Mouse (Mus musculus) cerebellum, adult 2 months (tissue): Measurements from ENCODE around the gene Pkhd1.

Experiments used
- CTCF ChIP-seq: fragments of 200-500 bp; IDR thresholded peaks from 2 replicates; pipeline ENCODE4 v1.5.1; 2011; ENCODE audit warnings: low read depth, mild to moderate bottlenecking, control low read depth, low read length, moderate library complexity, borderline replicate concordance; ENCODE audit not compliant: insufficient read depth
- POLR2A ChIP-seq: fragments of 200-500 bp; IDR thresholded peaks from 2 replicates; pipeline ENCODE4 v1.6.1; 2011; ENCODE audit warnings: low read length, control low read depth, borderline replicate concordance; ENCODE audit not compliant: insufficient read depth

DNA sequence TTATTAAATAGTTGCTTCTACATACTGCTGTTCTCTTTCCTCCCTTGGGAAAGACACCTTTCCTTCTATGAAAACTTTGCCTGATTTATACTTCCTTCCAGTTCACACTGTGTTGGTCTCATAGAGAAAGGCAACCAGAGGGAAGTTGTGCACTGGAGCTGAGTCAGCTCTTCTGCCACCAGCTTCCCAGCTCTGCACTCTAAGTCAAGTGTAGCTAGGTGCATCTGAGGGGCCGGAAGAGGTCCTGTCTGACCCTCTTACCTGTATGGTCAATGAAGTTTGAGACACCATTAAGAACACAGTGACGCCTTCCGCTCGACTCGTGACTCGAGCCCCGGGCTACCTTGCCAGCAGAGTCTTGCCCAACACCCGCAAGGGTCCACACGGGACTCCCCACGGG lies 131.8 kb downstream of the Pkhd1 start:
- TF ChIP-seq CTCF (no peak), POLR2A (no peak)
